Mouse (Mus musculus): ENCODE measurements around the gene Tcp10b.
A peak's percentile ranks its signal among the peaks of the same experiment; 100 is the strongest.
"Not testable (repeated sequence)": the region's sequence is repeated elsewhere in the genome, so short reads cannot be mapped to it uniquely, and the experiment has no call there.

Gene Tcp10b

GRCm38 (mm10) chr17:13060804-13061203, at the start of gene Tcp10b:
Gene Tcp10b (plus strand): TSS chr17:13061104.
- not testable (repeated sequence) for DNase-seq

GRCm38 (mm10) chr17:13013316-13013715, 47.6 kb upstream of the Tcp10b start:
- DNase-seq: no peak

- not testable (repeated sequence) for DNase-seq
Measured at GRCm38 (mm10) chr17:13036627-13037192, 24.2 kb upstream of the Tcp10b start.

GRCm38 (mm10) chr17:13043846-13044673, 16.8 kb upstream of the Tcp10b start:
- peak; percentile 71 to 76 for DNase-seq

- not testable (repeated sequence) for DNase-seq
Measured at GRCm38 (mm10) chr17:13052124-13052813, 8.6 kb upstream of the Tcp10b start, which contains the start of gene Gpr31b. Gene Gpr31b (minus strand): TSS chr17:13052296.

- DNase-seq: not testable (repeated sequence)
Measured at GRCm38 (mm10) chr17:13062882-13063281, 2.0 kb downstream of the Tcp10b start.

GRCm38 (mm10) chr17:13067864-13068385, 7.0 kb downstream of the Tcp10b start:
- not testable (repeated sequence) for DNase-seq

GRCm38 (mm10) chr17:13069227-13069626, 8.3 kb downstream of the Tcp10b start:
- not testable (repeated sequence) for DNase-seq

- DNase-seq: not testable (repeated sequence)
Measured at GRCm38 (mm10) chr17:13091510-13091909, 30.6 kb downstream of the Tcp10b start.

GRCm38 (mm10) chr17:13092100-13092764, 31.3 kb downstream of the Tcp10b start:
- not testable (repeated sequence) for DNase-seq

GRCm38 (mm10) chr17:13092960-13093359, 32.1 kb downstream of the Tcp10b start:
- DNase-seq: not testable (repeated sequence)

- DNase-seq: peak; percentile 84 to 85
Measured at GRCm38 (mm10) chr17:13106563-13106962, 45.7 kb downstream of the Tcp10b start.

GRCm38 (mm10) chr17:13112504-13113291, 51.8 kb downstream of the Tcp10b start:
- not testable (repeated sequence) for DNase-seq

GRCm38 (mm10) chr17:13123308-13124038, 62.6 kb downstream of the Tcp10b start:
- DNase-seq: not testable (repeated sequence)

- not testable (repeated sequence) for DNase-seq
Measured at GRCm38 (mm10) chr17:13124241-13124640, 63.3 kb downstream of the Tcp10b start.

- DNase-seq: not testable (repeated sequence)
Measured at GRCm38 (mm10) chr17:13129324-13129723, 68.4 kb downstream of the Tcp10b start.

- not testable (repeated sequence) for DNase-seq
Measured at GRCm38 (mm10) chr17:13129737-13130465, 69.0 kb downstream of the Tcp10b start.

- DNase-seq: not testable (repeated sequence)
Measured at GRCm38 (mm10) chr17:13131710-13132109, 70.8 kb downstream of the Tcp10b start, which contains the start of gene Unc93a. Gene Unc93a (minus strand): TSS chr17:13131810.
